Mouse (Mus musculus): ENCODE measurements at regions not wholly inside any gene's neighbourhood (a gene's known extent, or its start where the extent isn't known, plus 50 kb on each side); places are given as distances from the start of the nearest gene placed in this dataset.

DNA sequence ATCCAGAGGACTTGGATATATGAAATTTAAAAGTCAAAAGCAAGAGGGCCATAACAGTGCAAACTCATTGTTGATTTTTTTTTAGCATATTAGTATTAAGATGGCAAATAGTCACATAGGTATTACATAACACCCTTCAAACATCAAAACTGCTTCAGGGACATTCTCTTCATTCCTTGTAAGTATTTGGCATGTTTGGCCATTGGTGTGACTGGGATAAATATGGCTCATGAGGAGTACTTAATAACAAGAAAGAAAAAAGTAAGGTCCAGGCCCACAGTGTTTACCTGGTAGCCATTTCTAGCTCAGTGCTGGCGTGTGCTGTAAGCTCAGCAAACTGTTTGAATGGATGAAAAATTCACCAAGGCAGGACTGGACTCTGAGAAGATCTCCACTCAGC, 67.4 kb upstream of the Abca1 start:
- Histone ChIP-seq H3K36me3 (ENCODE audit: control insufficient read depth in 1 of 2, insufficient read depth in 2 of 2, low read length in 2 of 2) (peaks cover 0 to 4% of the 10 kb centered on the region in 2 experiments; a peak in 2 of 4 replicates), H3K9me3 (replicated peaks; ENCODE audit: insufficient read depth, low read length) (no peaks in the 10 kb centered on the region)

GRCm38 (mm10) chr4:53226376-53226775, 66.7 kb upstream of the Abca1 start:
- Histone ChIP-seq H3K9me3 (replicated peaks; ENCODE audit: insufficient read depth, low read length) (no peaks in the 10 kb centered on the region), H3K4me3 (ENCODE audit: control insufficient read depth in 1 of 2, insufficient read depth in 1 of 2, low read depth in 2 of 2, low read length in 2 of 2) (no peak overlapping the region), H3K27ac (ENCODE audit: control insufficient read depth, low read depth, low read length) (no peak overlapping the region), H3K36me3 (ENCODE audit: control insufficient read depth in 1 of 2, insufficient read depth in 2 of 2, low read length in 2 of 2) (peaks cover 0 to 4% of the 10 kb centered on the region in 2 experiments; a peak in 2 of 4 replicates), H3K79me2 (ENCODE audit: control insufficient read depth, insufficient read depth, low read length, poor library complexity) (no peaks in the 10 kb centered on the region), H3K27me3 (ENCODE audit: control insufficient read depth in 1 of 2, insufficient read depth in 2 of 2, low read length in 2 of 2) (no peaks in the 10 kb centered on the region; a peak in 2 of 4 replicates), H3K4me1 (ENCODE audit: control insufficient read depth in 1 of 2, insufficient read depth in 2 of 2, low read length in 2 of 2) (peaks cover 0 to 9% of the 10 kb centered on the region in 2 experiments; a peak in 3 of 4 replicates), H3K9ac (ENCODE audit: control insufficient read depth, low read depth, low read length, poor library complexity, severe bottlenecking) (no peak overlapping the region)
- no peak for DNase-seq (ENCODE audit: low read depth, low spot score)
- no peak for TF ChIP-seq MAZ (IDR thresholded peaks at IDR 0.05; ENCODE audit: low read depth, low read length)
- no peak for TF ChIP-seq CHD1 (IDR thresholded peaks at IDR 0.05; ENCODE audit: low read depth, low read length)
- no peak for TF ChIP-seq SMC3 (IDR thresholded peaks at IDR 0.05; ENCODE audit: low read depth, low read length)
- no peak for TF ChIP-seq MYB (IDR thresholded peaks at IDR 0.05; ENCODE audit: low read depth, low read length)
- TF ChIP-seq GATA1 (IDR thresholded peaks at IDR 0.05; ENCODE audit: low read depth, low read length) = no peak
- TF ChIP-seq POLR2AphosphoS5 (IDR thresholded peaks at IDR 0.05; ENCODE audit: borderline replicate concordance, low read depth, low read length) = no peak
- TF ChIP-seq HCFC1 (IDR thresholded peaks at IDR 0.05; ENCODE audit: low read depth, low read length) = no peak

More for the DNA sequence above, 67.4 kb upstream of the Abca1 start:
- Histone ChIP-seq H3K4me1 (ENCODE audit: control insufficient read depth in 1 of 2, insufficient read depth in 2 of 2, low read length in 2 of 2) (peaks cover 0 to 9% of the 10 kb centered on the region in 2 experiments; a peak in 3 of 4 replicates), H3K79me2 (ENCODE audit: control insufficient read depth, insufficient read depth, low read length, poor library complexity) (no peaks in the 10 kb centered on the region), H3K27ac (ENCODE audit: control insufficient read depth, low read depth, low read length) (no peak overlapping the region), H3K4me3 (ENCODE audit: control insufficient read depth in 1 of 2, insufficient read depth in 1 of 2, low read depth in 2 of 2, low read length in 2 of 2) (no peak overlapping the region), H3K9ac (ENCODE audit: control insufficient read depth, low read depth, low read length, poor library complexity, severe bottlenecking) (no peak overlapping the region), H3K27me3 (ENCODE audit: control insufficient read depth in 1 of 2, insufficient read depth in 2 of 2, low read length in 2 of 2) (no peaks in the 10 kb centered on the region; a peak in 1 of 4 replicates)
- DNase-seq (ENCODE audit: low read depth, low spot score) = no peak
- TF ChIP-seq TAL1 (IDR thresholded peaks at IDR 0.05; ENCODE audit: low read length) (no peak), UBTF (IDR thresholded peaks at IDR 0.05; ENCODE audit: borderline replicate concordance, insufficient read depth, low read depth, low read length) (no peak), USF1 (IDR thresholded peaks at IDR 0.05; ENCODE audit: low read depth, low read length) (no peak), POLR2AphosphoS2 (IDR thresholded peaks at IDR 0.05; ENCODE audit: low read length) (no peak), POLR2A (IDR thresholded peaks at IDR 0.05; ENCODE audit: control insufficient read depth in 1 of 2, insufficient read depth in 1 of 2, low read depth in 1 of 2, low read length in 2 of 2, poor library complexity in 1 of 2) (no peak), TCF12 (IDR thresholded peaks at IDR 0.05; ENCODE audit: low read depth, low read length) (no peak), ZMIZ1 (IDR thresholded peaks at IDR 0.05; ENCODE audit: low read depth, low read length) (no peak), JUND (IDR thresholded peaks at IDR 0.05; ENCODE audit: low read depth, low read length) (no peak), NELFE (IDR thresholded peaks at IDR 0.05; ENCODE audit: low read depth, low read length) (no peak), POLR2AphosphoS5 (IDR thresholded peaks at IDR 0.05; ENCODE audit: borderline replicate concordance, low read depth, low read length) (no peak), ZC3H11A (IDR thresholded peaks at IDR 0.05; ENCODE audit: low read depth, low read length) (no peak), RAD21 (IDR thresholded peaks at IDR 0.05; ENCODE audit: low read depth, low read length) (no peak), ZKSCAN1 (IDR thresholded peaks at IDR 0.05; ENCODE audit: low read depth, low read length) (no peak)
